Mouse (Mus musculus): ENCODE results near the gene Gcsam.

Gene Gcsam

GRCm38 (mm10) chr16:45610267-45610666 lies at the start of gene Gcsam:
TSS of gene Gcsam (plus strand) at chr16:45610380.
- no peak for DNase-seq

GRCm38 (mm10) chr16:45561747-45562146 lies 48.4 kb upstream of the Gcsam start:
- no peak for DNase-seq

- no peak for DNase-seq
Observed at GRCm38 (mm10) chr16:45572307-45572706, 37.9 kb upstream of the Gcsam start.

- no peak for DNase-seq
Observed at GRCm38 (mm10) chr16:45579883-45580282, 30.3 kb upstream of the Gcsam start.

- DNase-seq: no peak
Observed at GRCm38 (mm10) chr16:45582512-45582911, 27.7 kb upstream of the Gcsam start.

GRCm38 (mm10) chr16:45593656-45594055 lies 16.5 kb upstream of the Gcsam start:
- DNase-seq: no peak

GRCm38 (mm10) chr16:45595494-45595893 lies 14.7 kb upstream of the Gcsam start:
- no peak for DNase-seq

- no peak for DNase-seq
Observed at GRCm38 (mm10) chr16:45608481-45608954, 1.7 kb upstream of the Gcsam start.

GRCm38 (mm10) chr16:45609300-45609699 lies 880 bp upstream of the Gcsam start:
- no peak for DNase-seq

- DNase-seq: no peak
Observed at GRCm38 (mm10) chr16:45613247-45613646, 3.1 kb downstream of the Gcsam start.

GRCm38 (mm10) chr16:45615944-45616343 lies 5.8 kb downstream of the Gcsam start:
- DNase-seq: no peak

GRCm38 (mm10) chr16:45619751-45620375 lies 9.7 kb downstream of the Gcsam start:
- DNase-seq: no peak

GRCm38 (mm10) chr16:45623230-45623629 lies 13.1 kb downstream of the Gcsam start:
- DNase-seq: no peak

- no peak for DNase-seq
Observed at GRCm38 (mm10) chr16:45624791-45625190, 14.6 kb downstream of the Gcsam start.

- no peak for DNase-seq
Observed at GRCm38 (mm10) chr16:45625342-45625741, 15.2 kb downstream of the Gcsam start.

- DNase-seq: no peak
Observed at GRCm38 (mm10) chr16:45629497-45630105, 19.4 kb downstream of the Gcsam start.

GRCm38 (mm10) chr16:45630347-45630960 lies 20.3 kb downstream of the Gcsam start:
- peak; percentile 36 for DNase-seq

GRCm38 (mm10) chr16:45632420-45632819 lies 22.2 kb downstream of the Gcsam start:
- no peak for DNase-seq

GRCm38 (mm10) chr16:45635826-45636225 lies 25.6 kb downstream of the Gcsam start:
- DNase-seq: no peak

GRCm38 (mm10) chr16:45640070-45640762 lies 30.0 kb downstream of the Gcsam start:
- no peak for DNase-seq

- DNase-seq: no peak
Observed at GRCm38 (mm10) chr16:45641301-45641700, 31.1 kb downstream of the Gcsam start.

GRCm38 (mm10) chr16:45643944-45644343 lies 33.8 kb downstream of the Gcsam start:
- no peak for DNase-seq

GRCm38 (mm10) chr16:45644380-45644779 lies 34.2 kb downstream of the Gcsam start:
- DNase-seq: no peak

GRCm38 (mm10) chr16:45651497-45651896 lies 41.3 kb downstream of the Gcsam start:
- DNase-seq: no peak

Measured in layer of hippocampus, adult 9-11 months (tissue).